Mouse (Mus musculus): ENCODE data around the gene Fbxl12.

Fbxl12 gene

DNA sequence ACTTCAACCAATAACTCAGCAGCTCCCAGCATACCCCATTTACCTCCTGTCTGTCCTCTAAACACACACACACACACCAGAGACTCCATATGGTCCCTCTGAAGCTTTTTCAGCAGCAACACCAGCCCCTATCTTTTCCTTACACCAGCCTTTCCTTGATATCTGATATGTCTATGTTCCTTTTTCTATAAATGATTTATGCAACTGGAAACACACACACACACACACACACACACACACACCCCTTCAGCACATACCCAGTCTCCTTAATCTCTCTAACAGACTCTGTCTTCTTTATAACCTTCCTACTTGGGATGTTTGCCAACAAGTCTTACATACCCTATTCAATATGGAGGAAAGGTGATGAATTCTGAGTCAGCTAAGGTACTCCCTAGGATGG lies 73.5 kb downstream of the Fbxl12 start:
- DNase-seq (ENCODE audit: low spot score in 2 of 2) = no peak
